Mouse (Mus musculus) adrenal gland, postnatal 4 days (tissue): ENCODE data around the gene Camk1d. TPM values are rescaled to one million over a fixed set of nuclear protein-coding genes. Genes with fewer than 3 reads are reported as not detected.

Experiments used
- DNase-seq, 2 experiments: peaks; one replicate each; pipeline ENCODE4 v3.0.0; 2021 to 2022; ENCODE audit warnings: low spot score in 2 of 2, mixed read lengths in 2 of 2
- total RNA-seq, 2 experiments: library from RNA; stranded (reverse); gene quantifications; 2 replicates each; pipeline ENCODE4 v1.2.3; 2021

Camk1d gene
- total RNA-seq, 2 experiments from 2014 or later: 10.7 to 11.3 TPM

- DNase-seq: no peak
These were observed 45.4 kb downstream of the Camk1d start for GRCm38 (mm10) chr2:5668940-5669339.

DNA sequence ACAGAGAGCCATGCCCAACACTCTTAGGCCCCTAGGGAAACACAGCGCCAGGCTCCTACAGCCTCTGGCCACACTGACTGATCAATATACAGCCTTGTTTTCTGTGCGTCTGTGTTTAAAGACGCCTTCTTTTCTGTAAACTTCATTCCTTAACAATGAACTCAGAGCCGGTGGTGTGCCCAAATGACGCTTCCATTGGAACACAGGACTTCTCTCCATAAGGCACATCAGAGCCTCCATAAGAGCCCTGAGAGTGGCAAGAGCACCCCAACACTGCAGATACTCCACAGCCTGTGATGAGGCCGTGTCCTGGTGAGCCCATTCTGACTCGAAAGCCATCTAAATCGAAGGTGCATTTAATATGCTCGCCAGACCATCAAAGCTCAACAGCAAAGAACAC lies 50.8 kb downstream of the Camk1d start:
- no peak for DNase-seq

- DNase-seq: no peak
These were observed 52.4 kb downstream of the Camk1d start for GRCm38 (mm10) chr2:5661946-5662345.

DNA sequence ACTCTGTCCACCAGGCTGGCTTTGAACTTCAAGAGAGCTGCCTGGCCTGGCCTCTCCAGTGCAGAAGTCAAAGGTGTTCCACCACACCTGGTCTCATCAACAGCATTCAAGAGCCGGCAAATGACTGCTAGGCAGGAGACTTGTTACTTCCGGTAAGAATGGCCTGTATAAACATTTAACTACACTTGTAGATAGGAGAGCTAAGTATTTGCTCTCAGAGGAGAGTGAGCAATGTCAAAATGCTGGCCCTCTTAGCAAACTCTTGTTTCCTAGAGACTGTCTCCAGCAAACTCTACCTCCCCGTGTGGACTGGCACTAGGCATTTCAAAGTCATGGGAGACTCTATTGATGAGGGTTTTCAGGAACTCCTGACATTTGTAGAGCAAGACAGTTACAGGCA lies 56.3 kb downstream of the Camk1d start:
- DNase-seq: no peak

DNA sequence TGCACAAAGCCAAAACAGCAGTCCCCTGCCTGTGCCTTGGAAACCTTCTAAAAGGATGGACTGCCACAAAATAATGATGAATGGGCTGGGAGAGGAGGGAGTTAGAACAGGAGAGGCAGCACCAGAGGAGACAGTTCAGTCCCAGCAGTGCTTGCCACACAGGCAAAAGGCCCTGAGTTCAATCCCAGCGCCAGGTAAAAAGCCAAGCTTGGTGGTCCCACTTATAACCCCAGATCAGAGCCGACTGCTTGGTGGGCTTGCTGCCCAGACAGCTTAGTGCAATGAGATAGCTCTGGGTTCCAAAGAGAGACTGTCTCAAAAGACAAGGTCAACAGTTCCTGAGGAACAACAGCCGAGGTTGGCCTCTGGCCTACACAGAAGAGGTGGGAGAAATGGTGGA lies 58.0 kb downstream of the Camk1d start:
- no peak for DNase-seq

GRCm38 (mm10) chr2:5652071-5652470 lies 62.2 kb downstream of the Camk1d start:
- DNase-seq: no peak

GRCm38 (mm10) chr2:5651285-5651870 lies 62.9 kb downstream of the Camk1d start:
- no peak for DNase-seq

- DNase-seq: no peak
These were observed 65.1 kb downstream of the Camk1d start for GRCm38 (mm10) chr2:5649226-5649625.

DNA sequence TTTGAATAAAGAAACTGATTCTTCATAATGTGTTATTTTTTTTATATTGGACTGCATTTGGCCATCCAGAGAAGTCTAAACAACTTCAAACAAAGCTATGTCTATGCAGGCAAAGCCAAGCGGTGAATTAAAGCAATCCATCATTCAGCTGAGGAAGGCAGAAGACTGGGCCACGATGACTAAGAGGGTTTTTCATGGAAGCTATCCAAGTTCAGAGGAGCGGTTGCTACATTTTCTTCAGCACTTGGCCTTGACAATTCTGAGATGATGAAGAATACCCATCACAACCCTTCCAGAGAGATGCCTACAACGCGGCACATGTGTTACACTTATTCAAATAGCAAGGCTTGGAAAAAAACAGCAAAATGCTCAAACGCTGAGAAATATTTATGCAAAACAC lies 65.6 kb downstream of the Camk1d start:
- no peak for DNase-seq

GRCm38 (mm10) chr2:5646322-5646721 lies 68.0 kb downstream of the Camk1d start:
- DNase-seq: no peak

DNA sequence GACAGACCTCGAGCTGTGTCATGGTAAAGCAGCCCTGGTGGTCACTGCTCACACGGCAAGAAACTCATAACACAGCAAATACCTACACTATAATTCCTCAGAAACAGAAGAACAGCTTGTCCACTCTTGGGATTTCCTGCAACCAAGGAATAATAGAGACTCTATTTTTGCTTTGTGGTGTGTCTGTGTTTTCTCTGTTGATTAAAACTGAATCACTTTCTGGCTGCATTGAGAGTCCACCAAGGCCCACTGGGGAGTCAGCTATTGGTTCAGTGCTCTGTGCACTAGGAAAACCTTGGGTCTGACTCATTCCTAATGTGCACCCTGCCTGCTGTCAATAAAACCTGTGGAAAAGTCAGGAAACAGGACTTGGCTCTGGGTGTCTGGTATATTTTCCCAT lies 68.7 kb downstream of the Camk1d start:
- no peak for DNase-seq

DNA sequence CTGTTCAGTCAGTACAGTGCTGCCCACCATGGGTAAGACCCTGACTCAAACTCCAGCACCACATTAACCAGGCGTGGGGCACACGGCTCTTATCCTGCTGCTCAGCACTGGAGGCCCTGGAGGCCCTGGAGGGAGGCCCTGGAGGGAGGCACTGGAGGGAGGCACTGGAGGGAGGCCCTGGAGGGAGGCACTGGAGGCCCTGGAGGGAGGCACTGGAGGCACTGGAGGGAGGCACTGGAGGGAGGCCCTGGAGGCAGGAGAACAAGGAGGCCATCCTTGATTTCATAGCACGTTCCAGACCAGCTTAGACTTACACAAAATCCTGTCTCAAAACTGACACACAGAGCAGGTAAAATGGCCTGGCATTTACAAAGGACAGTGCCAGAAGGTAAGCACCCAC lies 70.4 kb downstream of the Camk1d start:
- no peak for DNase-seq

DNA sequence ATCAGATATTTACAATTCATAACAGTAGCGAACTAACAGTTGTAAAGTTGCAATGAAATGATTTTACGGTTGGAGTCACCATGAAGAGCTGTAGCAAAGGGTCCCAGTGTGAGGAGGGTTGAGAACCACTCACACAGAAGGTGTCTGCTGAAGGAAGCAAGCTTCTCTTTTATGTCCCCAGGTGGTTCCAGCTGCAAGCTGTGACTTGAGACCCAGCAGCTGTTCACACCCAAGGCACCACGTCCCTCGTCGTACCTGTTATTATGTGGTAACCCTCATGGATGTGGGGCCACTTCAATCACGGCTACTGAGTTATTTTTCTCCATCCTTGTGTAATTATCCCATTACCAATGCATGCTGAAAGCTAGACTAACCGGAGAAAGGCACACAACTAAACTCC lies 71.1 kb downstream of the Camk1d start:
- no peak for DNase-seq

GRCm38 (mm10) chr2:5642624-5643023 lies 71.7 kb downstream of the Camk1d start:
- DNase-seq: no peak

DNA sequence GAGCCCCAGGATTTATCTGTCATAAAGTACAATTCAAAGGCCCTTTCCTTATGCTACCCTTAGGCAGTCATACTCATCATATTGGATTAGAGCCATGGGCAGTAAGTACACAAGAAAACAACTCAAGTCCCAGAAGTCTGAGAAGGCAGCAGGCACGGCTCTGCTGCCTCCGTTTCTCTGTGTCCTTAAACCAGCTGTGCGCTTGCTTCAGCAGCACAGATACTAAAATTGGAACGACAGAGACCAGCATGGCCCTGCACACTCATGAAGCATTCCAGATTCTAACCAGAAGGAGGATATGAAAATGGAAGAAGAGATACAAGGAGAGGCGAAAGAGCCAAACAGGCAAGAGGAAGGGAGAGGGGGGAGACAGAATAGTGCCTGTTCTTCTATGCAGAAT lies 72.6 kb downstream of the Camk1d start:
- no peak for DNase-seq

DNA sequence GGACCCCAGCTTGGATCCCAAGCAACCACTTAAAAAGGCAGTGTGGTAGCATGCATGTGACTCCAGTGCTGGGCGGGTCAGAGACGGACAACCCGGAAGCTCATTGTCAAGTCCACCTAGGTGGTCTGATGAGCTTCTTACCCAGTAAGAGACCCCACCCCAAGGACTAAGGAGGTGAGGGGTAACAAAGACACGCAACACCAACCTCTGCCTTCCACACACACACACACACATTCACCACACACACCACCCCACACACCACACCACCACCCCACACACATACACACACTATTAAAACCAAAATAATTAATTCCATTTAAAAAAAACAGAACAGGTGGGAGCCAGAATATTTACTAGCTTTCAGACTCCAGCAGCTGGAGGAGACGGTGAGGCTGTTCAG lies 73.7 kb downstream of the Camk1d start:
- DNase-seq: no peak

- no peak for DNase-seq
These were observed 77.2 kb downstream of the Camk1d start for GRCm38 (mm10) chr2:5636801-5637742.

DNA sequence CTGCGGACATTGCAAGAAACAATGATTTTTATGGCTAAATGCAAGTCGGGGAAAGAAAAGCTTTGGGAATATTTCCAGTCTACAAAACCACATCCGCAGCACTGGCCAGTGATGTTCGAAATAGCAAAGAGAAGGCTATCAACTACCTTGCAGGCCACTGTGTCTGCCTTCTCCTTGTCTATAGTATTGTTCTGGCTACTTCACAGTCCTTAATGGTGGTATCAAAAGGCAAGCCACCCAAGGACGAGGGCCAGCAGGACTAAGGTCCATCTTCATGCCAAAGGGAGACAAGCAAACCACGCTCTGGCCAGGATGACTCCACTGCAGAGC lies 82.0 kb downstream of the Camk1d start:
- no peak for DNase-seq

- DNase-seq: no peak
These were observed 82.5 kb downstream of the Camk1d start for GRCm38 (mm10) chr2:5631676-5632354.

- DNase-seq: no peak
These were observed 83.6 kb downstream of the Camk1d start for GRCm38 (mm10) chr2:5630710-5631109.

GRCm38 (mm10) chr2:5624379-5624778 lies 89.9 kb downstream of the Camk1d start:
- no peak for DNase-seq

DNA sequence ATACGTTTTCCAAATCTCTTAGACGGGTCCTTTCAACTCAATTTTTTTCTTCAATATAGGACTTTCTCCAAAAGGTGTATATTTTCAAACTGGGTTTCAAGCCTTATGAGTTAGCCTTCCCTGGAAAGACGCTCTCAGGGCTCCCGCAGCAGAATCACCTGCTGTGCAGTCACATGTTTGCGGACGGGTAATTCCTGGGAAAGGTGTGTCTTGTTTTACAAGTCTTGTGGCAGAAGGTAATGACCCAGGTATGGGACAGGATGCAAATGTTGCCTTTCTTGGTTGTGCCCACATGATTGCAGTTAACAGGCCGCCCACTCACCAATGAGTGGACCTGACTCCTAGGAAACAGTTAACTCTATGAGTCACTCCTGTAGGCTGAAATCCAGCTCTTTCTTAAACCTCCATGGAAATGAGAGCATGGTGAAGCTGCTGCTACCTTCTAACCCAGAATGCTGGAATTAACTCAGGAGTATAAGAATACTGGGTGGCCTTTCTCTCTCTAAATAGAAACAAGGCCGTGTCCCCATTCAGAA lies 95.9 kb downstream of the Camk1d start:
- DNase-seq: no peak
